Mouse (Mus musculus) stomach, postnatal 0 days (tissue): Measurements from ENCODE around the gene Cnbp. TPM values are rescaled to one million over a fixed set of nuclear protein-coding genes. Genes with fewer than 3 reads are reported as not detected.

ENCODE experiments used
- ATAC-seq: fragments of 200-750 bp; cut with Nextera tagmentation; 2 replicates; pipeline ENCODE4 v1.8.0; 2017; ENCODE audit not compliant: low FRiP score, low TSS enrichment
- DNase-seq: peaks from one replicate; pipeline ENCODE4 v3.0.0-alpha.2; 2016; ENCODE audit warnings: low spot score
- H3K27ac ChIP-seq: fragments of 300-500 bp; sonication (generic); replicated peaks from 2 replicates; pipeline ENCODE4 v1.5.1; 2014; ENCODE audit warnings: mild to moderate bottlenecking, control low read depth
- H3K27me3 ChIP-seq: fragments of 300-500 bp; sonication (generic); 2 replicates; pipeline ENCODE4 v1.6.1; 2014; ENCODE audit warnings: low read length; ENCODE audit not compliant: control insufficient read depth, insufficient read depth
- H3K36me3 ChIP-seq: fragments of 300-500 bp; sonication (generic); 2 replicates; pipeline ENCODE4 v1.6.1; 2014; ENCODE audit warnings: low read length, mixed read lengths; ENCODE audit not compliant: control insufficient read depth, insufficient read depth
- H3K4me1 ChIP-seq: fragments of 300-500 bp; sonication (generic); replicated peaks from 2 replicates; pipeline ENCODE4 v1.6.1; 2014; ENCODE audit warnings: antibody characterized with exemption; ENCODE audit not compliant: control insufficient read depth, insufficient read depth
- H3K4me2 ChIP-seq: fragments of 300-500 bp; sonication (generic); replicated peaks from 2 replicates; pipeline ENCODE4 v1.6.1; 2014; ENCODE audit warnings: low read depth, mild to moderate bottlenecking, control low read depth, moderate library complexity
- H3K4me3 ChIP-seq: fragments of 300-500 bp; sonication (generic); 2 replicates; pipeline ENCODE4 v1.5.1; 2014; ENCODE audit warnings: low read depth, low read length, control low read depth
- H3K9ac ChIP-seq: fragments of 300-500 bp; sonication (generic); 2 replicates; pipeline ENCODE4 v1.6.1; 2014; ENCODE audit warnings: mild to moderate bottlenecking, low read length, control low read depth, mixed read lengths
- H3K9me3 ChIP-seq: fragments of 300-500 bp; sonication (generic); 2 replicates; pipeline ENCODE4 v1.6.1; 2016; ENCODE audit warnings: low read length; ENCODE audit not compliant: control insufficient read depth
- CTCF ChIP-seq: IDR thresholded peaks from 2 replicates; pipeline ENCODE4 v1.5.1; 2016; ENCODE audit warnings: antibody characterized with exemption, low read depth, mild to moderate bottlenecking, moderate library complexity
- EP300 ChIP-seq: optimal IDR thresholded peaks from 2 replicates; pipeline ENCODE3; 2016; ENCODE audit warnings: antibody characterized with exemption
- WGBS: fragments of 180-500 bp; shearing (Covaris S2); extraction: QIAGEN DNeasy Blood & Tissue Kit; methylation state at CpG from one replicate; pipeline ENCODE4 v1.1.7; 2014; 5-methylcytosine and 5-hydroxymethylcytosine counted together
- polyA plus RNA-seq: library from polyadenylated mRNA; unstranded; fragments of >200 nt; fragmentation: Nextera tagmentation; extraction: Ambion mirVana; gene quantifications from 2 replicates; pipeline ENCODE4 v1.2.1, GENCODE M21; 2015

The Cnbp gene
- polyA plus RNA-seq, 1 experiment from 2014 or later = 754 TPM

GRCm38 (mm10) chr6:87835695-87836094 lies 15.2 kb downstream of the Cnbp start, which contains the start of gene Gm45140:
Gene Gm45140 (minus strand): TSS chr6:87835795.
- TF ChIP-seq EP300 (no peak), CTCF (no peak)
- no peak within 1 kb of the TSS for H3K9ac ChIP-seq
- H3K36me3 ChIP-seq = peaks cover 12% of the 10 kb centered on the region
- ATAC-seq (no peak), DNase-seq (no peak)
- no peak within 1 kb of the TSS for H3K27ac ChIP-seq
- no peaks in the 10 kb centered on the region for H3K4me1 ChIP-seq
- H3K4me3 ChIP-seq = no peak within 1 kb of the TSS
- no peaks in the 10 kb centered on the region for H3K9me3 ChIP-seq
- H3K27me3 ChIP-seq = no peaks in the 10 kb centered on the region
- 86% methylated on average over 7 of the region's 7 CpGs for WGBS
- H3K4me2 ChIP-seq = no peak within 1 kb of the TSS

GRCm38 (mm10) chr6:87820366-87820765 lies 30.5 kb downstream of the Cnbp start:
- no peak for TF ChIP-seq CTCF
- no peak for TF ChIP-seq EP300
- WGBS = 90% methylated on average over 2 of the region's 2 CpGs
- H3K27me3 ChIP-seq = no peaks in the 10 kb centered on the region
- no peak overlapping the region for H3K27ac ChIP-seq
- H3K9me3 ChIP-seq = no peaks in the 10 kb centered on the region
- no peak overlapping the region for H3K4me2 ChIP-seq
- no peaks in the 10 kb centered on the region for H3K4me1 ChIP-seq
- DNase-seq (no peak), ATAC-seq (no peak)
- H3K9ac ChIP-seq = no peak overlapping the region
- no peak overlapping the region for H3K4me3 ChIP-seq
- peaks cover 27% of the 10 kb centered on the region for H3K36me3 ChIP-seq

GRCm38 (mm10) chr6:87814486-87814885 lies 36.4 kb downstream of the Cnbp start:
- Histone ChIP-seq H3K4me2 (no peak overlapping the region), H3K9ac (no peak overlapping the region), H3K27me3 (no peaks in the 10 kb centered on the region), H3K36me3 (peaks cover 11% of the 10 kb centered on the region), H3K4me1 (no peaks in the 10 kb centered on the region), H3K9me3 (no peaks in the 10 kb centered on the region), H3K27ac (no peak overlapping the region), H3K4me3 (no peak overlapping the region)
- TF ChIP-seq EP300 = no peak
- TF ChIP-seq CTCF = no peak
- ATAC-seq (no peak), DNase-seq (no peak)
- 81% methylated on average over 5 of the region's 5 CpGs for WGBS

GRCm38 (mm10) chr6:87812656-87813055 lies 38.2 kb downstream of the Cnbp start:
- H3K27me3 ChIP-seq = no peaks in the 10 kb centered on the region
- peak overlapping the region; percentile 95 for H3K27ac ChIP-seq
- 86% methylated on average over 1 of the region's 1 CpGs for WGBS
- TF ChIP-seq CTCF = no peak
- TF ChIP-seq EP300 = no peak
- no peak for DNase-seq
- H3K4me3 ChIP-seq = peak overlapping the region; percentile 86; the same call in 1 of the 2 replicates
- no peaks in the 10 kb centered on the region for H3K9me3 ChIP-seq
- H3K9ac ChIP-seq = no peak overlapping the region; the same call in 1 of the 2 replicates
- H3K4me2 ChIP-seq = peak overlapping the region; percentile 88
- ATAC-seq = no peak
- H3K36me3 ChIP-seq = peaks cover 3% of the 10 kb centered on the region; the same call in 1 of the 2 replicates
- H3K4me1 ChIP-seq = no peaks in the 10 kb centered on the region

GRCm38 (mm10) chr6:87811675-87812338 lies 39.1 kb downstream of the Cnbp start, which contains the start of gene Rab43:
Gene Rab43 (minus strand): TSS chr6:87812164.
- H3K27me3 ChIP-seq = no peaks in the 10 kb centered on the region
- TF ChIP-seq CTCF = peak; percentile 56
- TF ChIP-seq EP300 = no peak
- H3K4me3 ChIP-seq = peak within 1 kb of the TSS; percentile 86
- under 1% methylated on average over 39 of the region's 56 CpGs for WGBS
- H3K4me1 ChIP-seq = no peaks in the 10 kb centered on the region
- H3K36me3 ChIP-seq = no peaks in the 10 kb centered on the region
- no peaks in the 10 kb centered on the region for H3K9me3 ChIP-seq
- H3K4me2 ChIP-seq = peak within 1 kb of the TSS; percentile 88
- ATAC-seq (peak; percentile 95), DNase-seq (peak; percentile 94)
- H3K27ac ChIP-seq = peak within 1 kb of the TSS; percentile 95
- H3K9ac ChIP-seq = peak within 1 kb of the TSS; percentile 87
